Mouse (Mus musculus) thymus, postnatal 10 days (tissue): ENCODE data around the gene Nlgn2.

Experiments
- DNase-seq, 2 experiments: peaks; one replicate each; pipeline ENCODE4 v3.0.0; 2021; ENCODE audit warnings: low spot score in 2 of 2

The Nlgn2 gene

DNA sequence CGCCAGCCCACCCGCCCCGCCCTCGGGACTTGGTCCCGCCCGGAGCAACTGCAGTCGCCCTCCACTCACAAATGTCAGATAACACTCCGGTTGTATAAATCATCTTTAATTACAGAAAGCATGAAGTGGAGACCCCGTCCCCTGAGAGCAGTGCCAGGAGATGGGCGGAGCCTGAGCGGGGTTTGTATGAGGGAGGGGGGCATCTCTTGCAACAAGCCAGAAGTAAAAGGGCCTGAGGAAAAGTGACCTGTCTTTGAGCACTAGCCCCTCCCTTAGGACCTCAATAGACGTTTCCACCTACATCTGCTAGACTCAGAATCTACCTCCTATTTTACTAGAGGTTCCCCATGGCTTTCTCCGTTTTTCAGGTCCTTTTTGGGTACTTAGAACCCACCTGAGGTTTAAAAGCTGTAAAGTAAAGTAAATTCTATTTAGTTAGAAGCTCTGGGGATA is 41.6 kb downstream of the Nlgn2 start:
- DNase-seq = no peak

- peak; percentile 89 to 90 for DNase-seq
These were observed 42.2 kb downstream of the Nlgn2 start, which contains the start of gene Chrnb1 for GRCm38 (mm10) chr11:69795168-69795982. TSS of gene Chrnb1 (minus strand) at chr11:69795943.

- DNase-seq = no peak
These were observed 44.2 kb downstream of the Nlgn2 start for GRCm38 (mm10) chr11:69793429-69793828.

DNA sequence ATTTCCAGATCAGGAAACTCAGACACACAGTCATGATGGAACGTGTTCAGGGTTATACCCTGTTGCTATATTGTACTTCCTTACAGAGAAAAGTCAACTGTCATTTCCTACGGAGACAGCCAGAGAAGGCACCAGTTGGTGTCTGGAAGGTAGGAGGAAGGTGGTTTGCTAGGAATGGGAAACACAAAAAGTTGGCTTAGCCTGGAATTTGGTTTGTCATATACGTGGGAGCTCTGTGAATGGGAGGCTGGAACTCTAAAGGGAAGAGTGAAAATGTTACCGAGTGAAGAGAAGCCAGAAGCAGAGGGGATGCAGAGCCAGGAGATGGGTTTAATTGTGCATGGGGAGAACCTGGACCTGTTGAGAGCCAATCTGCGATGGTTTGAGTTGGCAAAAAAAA is 46.2 kb downstream of the Nlgn2 start:
- DNase-seq = no peak

DNA sequence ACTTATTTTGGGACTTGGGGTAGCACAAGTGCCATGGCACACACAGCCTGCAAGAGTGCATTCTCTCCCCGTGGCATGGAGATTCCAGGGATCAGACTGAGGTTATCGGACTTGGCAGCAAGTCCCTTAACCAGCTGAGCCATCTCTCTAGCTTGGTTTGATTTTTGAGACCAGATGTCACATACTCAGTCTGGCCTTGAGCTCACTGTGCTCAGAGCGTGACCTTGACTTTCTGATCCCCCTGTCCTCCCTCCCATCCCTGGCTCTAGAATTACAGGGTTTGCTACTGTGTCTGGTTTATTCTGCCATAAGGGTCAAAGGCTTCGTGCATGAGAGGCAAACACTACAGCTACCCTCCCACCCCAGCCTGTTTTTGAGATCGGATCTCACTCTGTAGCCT is 48.2 kb downstream of the Nlgn2 start:
- no peak for DNase-seq

DNA sequence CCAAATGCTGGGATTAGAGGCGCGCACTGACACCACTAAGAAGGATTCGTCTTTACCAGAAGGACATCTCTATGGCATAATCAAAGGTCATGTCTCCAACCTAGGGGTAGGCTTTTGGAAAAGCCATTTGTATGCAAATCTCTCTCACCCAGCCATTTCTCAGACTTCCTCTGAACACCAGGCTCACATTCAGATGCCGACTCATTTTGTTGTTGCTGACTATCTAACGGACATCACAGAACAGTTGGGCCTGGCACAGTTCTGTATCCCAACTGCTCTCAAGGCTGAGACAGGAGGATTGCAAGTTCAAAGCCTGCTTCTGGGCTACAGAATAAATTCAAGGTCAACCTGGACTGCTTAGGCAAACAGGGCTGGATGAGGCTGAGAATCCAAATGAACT is 50.3 kb downstream of the Nlgn2 start:
- no peak for DNase-seq

DNA sequence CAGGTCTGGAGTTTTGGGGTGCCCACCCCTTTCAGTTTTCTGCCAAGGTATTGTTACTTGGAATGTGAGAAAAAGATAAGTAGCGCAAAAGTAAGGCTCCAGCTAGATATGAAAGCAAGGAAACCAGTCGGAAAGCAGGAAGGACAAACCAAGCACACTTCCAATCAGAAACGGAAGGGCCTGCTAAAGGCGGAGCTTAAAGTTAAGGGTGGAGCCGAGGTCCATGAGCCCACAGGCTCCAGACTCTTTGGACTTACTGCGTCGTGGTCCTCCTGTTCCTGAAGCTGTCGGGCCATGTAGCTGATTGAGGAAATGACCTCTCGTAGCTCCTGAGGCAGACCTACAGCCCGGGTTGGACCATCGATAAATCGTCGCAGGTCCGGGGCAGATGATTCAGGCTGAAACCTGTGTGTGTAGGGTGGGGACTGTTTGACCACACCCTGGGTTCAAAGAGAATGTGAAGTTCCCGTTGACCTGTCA is 52.8 kb downstream of the Nlgn2 start:
- DNase-seq = no peak

DNA sequence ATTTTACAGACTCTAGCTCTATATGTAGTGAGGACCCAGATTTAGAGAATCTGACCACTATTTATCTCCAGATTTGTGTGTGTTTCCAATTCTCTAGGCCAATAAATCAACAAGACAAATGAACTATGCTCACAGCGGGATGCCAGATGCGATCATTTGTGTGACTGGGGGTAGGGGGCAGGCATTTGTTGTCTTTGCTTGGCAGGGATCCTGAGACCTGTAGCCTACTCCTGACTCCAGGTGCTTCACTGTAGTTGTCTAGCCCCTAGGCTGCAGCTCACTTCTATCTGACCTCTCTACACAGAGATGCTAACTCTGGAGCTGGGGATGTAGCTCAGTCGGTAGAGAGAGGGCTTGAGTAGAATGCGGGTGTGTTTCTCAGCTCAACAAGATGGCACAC is 55.8 kb downstream of the Nlgn2 start:
- no peak for DNase-seq

GRCm38 (mm10) chr11:69778985-69779384 is 58.6 kb downstream of the Nlgn2 start:
- no peak for DNase-seq

DNA sequence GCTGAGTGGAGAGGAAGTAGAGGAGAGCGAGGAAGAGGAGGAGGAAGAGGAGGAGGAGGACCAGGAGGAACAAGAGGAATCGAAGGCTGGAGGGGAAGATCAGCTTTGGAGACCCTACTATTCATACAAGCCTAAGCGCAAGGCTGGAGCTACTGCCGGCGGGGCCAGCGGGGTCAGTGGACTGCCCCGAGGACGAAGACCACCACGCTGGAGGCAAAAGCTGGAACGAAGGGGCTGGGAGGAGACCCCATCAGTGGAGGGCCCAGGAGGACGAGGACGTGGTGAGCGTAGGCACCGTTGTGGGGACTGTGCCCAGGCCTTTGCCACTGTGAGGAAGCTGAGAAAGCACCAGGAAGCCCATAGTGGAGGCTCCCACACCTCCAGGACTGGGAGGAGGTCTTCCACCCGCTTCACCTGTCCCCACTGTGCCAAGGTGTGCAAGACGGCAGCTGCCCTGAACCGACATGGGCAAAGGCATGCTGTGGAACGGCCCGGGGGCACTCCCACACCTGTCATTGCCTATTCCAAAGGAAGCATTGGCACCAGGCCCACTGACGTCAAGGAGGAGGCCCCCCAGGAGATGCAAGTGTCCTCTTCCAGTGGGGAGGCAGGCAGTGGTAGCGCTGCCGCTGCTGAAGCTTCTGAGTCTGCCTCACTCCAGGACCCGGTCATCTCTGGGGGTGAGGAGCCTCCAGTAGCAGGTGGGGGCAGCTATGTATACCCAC is 59.2 kb downstream of the Nlgn2 start:
- no peak for DNase-seq

GRCm38 (mm10) chr11:69777504-69778257 is 59.9 kb downstream of the Nlgn2 start:
- DNase-seq = no peak

DNA sequence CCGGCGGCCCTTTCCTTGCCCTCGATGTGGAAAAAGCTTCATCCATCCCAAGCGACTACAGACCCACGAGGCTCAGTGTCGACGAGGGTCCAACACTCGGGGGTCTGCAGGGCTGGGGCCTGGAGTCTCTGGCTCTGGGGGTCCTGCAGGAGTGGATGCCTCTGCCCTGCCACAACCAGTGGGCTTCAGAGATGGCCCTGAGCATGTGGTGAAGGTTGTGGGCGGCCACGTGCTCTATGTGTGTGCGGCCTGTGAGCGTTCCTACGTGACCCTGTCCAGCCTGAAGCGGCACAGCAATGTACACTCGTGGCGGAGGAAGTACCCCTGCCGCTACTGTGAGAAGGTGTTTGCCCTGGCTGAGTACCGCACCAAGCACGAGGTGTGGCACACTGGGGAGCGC is 61.1 kb downstream of the Nlgn2 start:
- no peak for DNase-seq

GRCm38 (mm10) chr11:69775716-69776115 is 61.9 kb downstream of the Nlgn2 start:
- DNase-seq = no peak

GRCm38 (mm10) chr11:69774961-69775360 is 62.6 kb downstream of the Nlgn2 start:
- DNase-seq = no peak
